Mouse (Mus musculus) hindbrain, embryonic 15.5 days (tissue): ENCODE data around the gene Fam185a. TPM values are rescaled to one million over a fixed set of nuclear protein-coding genes. Genes with fewer than 3 reads are reported as not detected.

Source experiments
- ATAC-seq: fragments of 200-750 bp; cut with Nextera tagmentation; 2 replicates; pipeline ENCODE4 v1.8.0; 2017; ENCODE audit warnings: low read depth, moderate number of reproducible peaks, moderate TSS enrichment; ENCODE audit not compliant: low FRiP score
- H3K27ac ChIP-seq: fragments of 300-500 bp; sonication (generic); replicated peaks from 2 replicates; pipeline ENCODE4 v1.5.1; 2015; ENCODE audit warnings: mild to moderate bottlenecking, inconsistent platforms
- H3K27me3 ChIP-seq: fragments of 300-500 bp; sonication (generic); 2 replicates; pipeline ENCODE4 v1.6.1; 2015; ENCODE audit warnings: control low read depth, inconsistent platforms
- H3K36me3 ChIP-seq: fragments of 300-500 bp; sonication (generic); 2 replicates; pipeline ENCODE4 v1.6.1; 2015; ENCODE audit warnings: control low read depth, inconsistent platforms
- H3K4me1 ChIP-seq: fragments of 300-500 bp; sonication (generic); replicated peaks from 2 replicates; pipeline ENCODE4 v1.6.1; 2015; ENCODE audit warnings: control low read depth, inconsistent platforms
- H3K4me2 ChIP-seq: fragments of 300-500 bp; sonication (generic); 2 replicates; pipeline ENCODE4 v1.6.1; 2015; ENCODE audit warnings: moderate library complexity, mild to moderate bottlenecking, inconsistent platforms
- H3K4me3 ChIP-seq: fragments of 300-500 bp; sonication (generic); 2 replicates; pipeline ENCODE4 v1.5.1; 2015; ENCODE audit warnings: mild to moderate bottlenecking, inconsistent platforms
- H3K9ac ChIP-seq: fragments of 300-500 bp; sonication (generic); 2 replicates; pipeline ENCODE4 v1.6.1; 2015; ENCODE audit warnings: inconsistent platforms
- H3K9me3 ChIP-seq: fragments of 300-500 bp; sonication (generic); 2 replicates; pipeline ENCODE4 v1.6.1; 2016; ENCODE audit warnings: control low read depth, inconsistent platforms
- WGBS: fragments of 180-500 bp; shearing (Covaris S2); methylation state at CpG from one replicate; pipeline ENCODE4 v1.1.7; 2015; 5-methylcytosine and 5-hydroxymethylcytosine counted together
- polyA plus RNA-seq: library from polyadenylated mRNA; unstranded; fragments of >200 nt; fragmentation: Nextera tagmentation; extraction: Ambion mirVana; gene quantifications from 2 replicates; pipeline ENCODE4 v1.2.1, GENCODE M21; 2015

Fam185a gene
- polyA plus RNA-seq, 1 experiment from 2014 or later, result 9.0 TPM

GRCm38 (mm10) chr5:21527488-21527911 is 102.7 kb downstream of the Fam185a start:
- Histone ChIP-seq H3K27ac (no peak overlapping the region), H3K9me3 (no peaks in the 10 kb centered on the region), H3K9ac (no peak overlapping the region), H3K27me3 (no peaks in the 10 kb centered on the region), H3K36me3 (no peaks in the 10 kb centered on the region), H3K4me2 (no peak overlapping the region), H3K4me3 (no peak overlapping the region), H3K4me1 (no peaks in the 10 kb centered on the region)
- WGBS, result 28% methylated on average over 4 of the region's 4 CpGs
- ATAC-seq, result no peak; the same call in 1 of the 2 replicates

GRCm38 (mm10) chr5:21528068-21528842 is 103.5 kb downstream of the Fam185a start:
- Histone ChIP-seq H3K27me3 (no peaks in the 10 kb centered on the region), H3K4me1 (no peaks in the 10 kb centered on the region), H3K4me3 (no peak overlapping the region), H3K9ac (no peak overlapping the region), H3K36me3 (no peaks in the 10 kb centered on the region), H3K27ac (no peak overlapping the region), H3K9me3 (no peaks in the 10 kb centered on the region), H3K4me2 (no peak overlapping the region)
- WGBS, result 72% methylated on average over 15 of the region's 15 CpGs
- ATAC-seq, result no peak

GRCm38 (mm10) chr5:21529110-21529720 is 104.5 kb downstream of the Fam185a start:
- 93% methylated on average over 8 of the region's 8 CpGs for WGBS
- Histone ChIP-seq H3K4me3 (no peak overlapping the region), H3K9me3 (no peaks in the 10 kb centered on the region), H3K36me3 (no peaks in the 10 kb centered on the region), H3K9ac (no peak overlapping the region), H3K4me2 (no peak overlapping the region), H3K27me3 (no peaks in the 10 kb centered on the region), H3K27ac (no peak overlapping the region), H3K4me1 (no peaks in the 10 kb centered on the region)
- ATAC-seq, result no peak

Other genes with a start within 250 kb of the Fam185a start
- 12.4 and 14.0 TPM in 2 replicates for gene Gsap, start 238.7 kb upstream of the Fam185a start, polyA plus RNA-seq
- gene Fgl2, start 52.3 kb upstream of the Fam185a start, polyA plus RNA-seq, result 4.5 and 5.1 TPM in 2 replicates
- gene Ccdc146, start 281 bp upstream of the Fam185a start, polyA plus RNA-seq, result 1.0 and 1.2 TPM in 2 replicates
- 5.7 and 7.9 TPM in 2 replicates for gene Lrrc17, start 118.6 kb downstream of the Fam185a start, polyA plus RNA-seq
- 0.22 and 0.40 TPM in 2 replicates for gene Fbxl13, start 220.7 kb downstream of the Fam185a start, polyA plus RNA-seq
- 49.0 and 49.1 TPM in 2 replicates for gene Armc10, start 220.9 kb downstream of the Fam185a start, polyA plus RNA-seq